Mouse (Mus musculus) cerebellum, adult 2 months (tissue): Measurements from ENCODE around the gene Alkbh4.

ENCODE experiments used
- CTCF ChIP-seq: fragments of 200-500 bp; IDR thresholded peaks from 2 replicates; pipeline ENCODE4 v1.5.1; 2011; ENCODE audit warnings: low read depth, mild to moderate bottlenecking, control low read depth, low read length, moderate library complexity, borderline replicate concordance; ENCODE audit not compliant: insufficient read depth
- POLR2A ChIP-seq: fragments of 200-500 bp; IDR thresholded peaks from 2 replicates; pipeline ENCODE4 v1.6.1; 2011; ENCODE audit warnings: low read length, control low read depth, borderline replicate concordance; ENCODE audit not compliant: insufficient read depth

DNA sequence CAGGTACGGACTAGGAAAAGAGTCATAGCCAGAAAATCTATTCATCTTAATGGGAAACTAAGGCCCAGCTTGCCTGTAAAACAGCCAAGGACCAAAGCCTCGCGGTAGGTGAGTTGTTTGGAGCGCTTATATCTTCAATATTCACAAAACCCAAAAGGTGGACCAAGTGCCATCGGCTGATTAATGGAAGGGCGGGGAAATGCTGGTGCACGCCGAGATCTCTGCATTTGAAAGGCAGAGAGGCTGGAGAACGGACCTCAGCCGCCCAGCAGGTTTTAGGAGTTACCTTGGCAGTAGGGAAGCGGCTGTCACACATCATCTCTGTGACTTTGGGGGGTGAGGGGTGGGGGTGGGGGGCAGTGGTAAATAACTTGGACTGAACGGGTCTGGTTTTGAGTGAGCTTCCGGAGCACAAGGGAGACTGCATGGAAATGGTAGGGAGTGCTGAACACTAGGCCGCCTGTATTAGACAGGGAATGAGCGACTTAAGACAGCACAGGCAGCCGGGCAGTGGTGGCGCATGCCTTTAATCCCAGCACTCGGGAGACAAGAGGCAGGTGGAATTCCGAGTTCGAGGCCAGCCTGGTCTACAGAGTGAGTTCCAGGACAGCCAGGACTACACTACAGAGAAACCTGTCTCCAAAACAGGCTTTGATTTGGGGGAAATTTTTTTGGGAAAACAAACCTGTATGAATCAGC lies 495 bp downstream of the Alkbh4 start:
- TF ChIP-seq CTCF, result no peak
- TF ChIP-seq POLR2A, result no peak
